Mouse (Mus musculus) B cell, adult 2 months (primary cell): ENCODE measurements around the gene H2-T3.
A peak's percentile ranks its signal among the peaks of the same experiment; 100 is the strongest.
"Not testable (repeated sequence)": the region's sequence is repeated elsewhere in the genome, so short reads cannot be mapped to it uniquely, and the experiment has no call there.

Experiments used
- DNase-seq, 2 experiments: peaks; one replicate each; pipeline ENCODE4 v3.0.0; 2022

Gene H2-T3

DNA sequence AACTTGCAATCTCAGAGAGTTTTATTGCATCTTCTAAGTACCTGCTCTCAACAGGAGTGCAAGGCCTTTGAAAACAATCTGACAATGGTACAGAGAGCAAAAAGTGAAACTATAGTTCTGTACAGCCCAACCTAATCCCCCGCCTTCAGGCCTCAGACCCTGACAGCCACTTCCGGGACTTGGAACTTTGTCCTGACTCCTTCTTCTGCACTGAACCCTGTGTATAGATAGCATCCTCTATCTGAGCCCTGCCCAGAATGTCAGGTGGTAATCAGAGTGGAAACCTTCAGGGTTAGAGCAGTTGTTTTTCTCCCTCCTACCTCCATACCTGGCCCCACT is at the start of gene H2-T3:
Gene H2-T3 (minus strand): TSS at position 119 of the 339 bp plus-strand sequence.
- DNase-seq: no peak

DNA sequence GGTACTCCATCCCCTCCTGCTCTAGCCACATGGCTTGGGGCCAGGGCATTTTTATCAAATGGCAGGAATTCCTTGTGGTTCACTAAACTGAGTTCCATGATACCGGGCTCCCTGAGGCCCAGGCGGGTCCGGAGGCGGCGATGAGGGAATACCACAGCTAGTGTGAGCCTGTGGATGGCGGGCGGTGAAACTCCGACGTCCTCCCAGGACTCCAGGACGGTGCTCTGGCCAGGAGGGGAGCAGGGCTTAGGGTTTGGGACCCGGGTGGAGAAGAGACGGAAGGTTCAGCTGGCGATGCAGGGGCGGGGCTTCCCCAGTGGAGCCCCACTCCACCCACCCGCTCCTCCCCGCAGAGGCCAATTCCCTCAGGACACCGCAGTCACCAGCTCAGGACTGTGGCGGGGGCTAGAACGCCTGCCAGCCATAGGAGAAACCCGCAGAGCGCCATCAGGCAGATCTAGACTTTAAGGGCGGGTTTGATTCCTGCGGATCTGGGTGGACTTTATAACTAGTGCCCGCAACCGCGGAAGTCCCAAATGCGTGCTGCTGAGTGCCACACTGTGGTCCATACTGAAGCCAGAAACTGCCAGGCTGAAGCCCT is 47.3 kb upstream of the H2-T3 start:
- DNase-seq: peak; percentile 29 to 32

GRCm38 (mm10) chr17:36235300-36235699 is 45.2 kb upstream of the H2-T3 start:
- DNase-seq: peak in 1 of 2 experiments; percentile 39

DNA sequence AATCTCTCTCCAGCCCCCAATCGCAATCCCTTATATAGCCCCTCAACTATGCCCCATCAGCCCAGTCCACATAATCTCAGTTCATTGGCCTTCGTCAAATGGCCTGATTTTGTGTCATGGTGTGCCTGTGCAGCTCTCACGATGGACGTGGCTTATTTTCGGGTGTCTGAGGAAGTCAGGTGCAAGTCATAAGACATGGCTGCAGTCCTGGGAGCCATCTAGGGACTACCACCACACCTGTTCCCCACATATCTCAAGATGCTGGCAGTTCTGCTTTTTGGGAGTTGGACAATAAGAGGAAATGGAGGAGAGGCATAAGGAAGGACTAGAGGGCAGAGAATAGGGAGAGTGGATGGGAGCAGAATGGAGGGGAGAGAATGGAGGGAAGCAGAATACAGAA is 43.5 kb upstream of the H2-T3 start:
- no peak for DNase-seq

- DNase-seq: peak; percentile 83 to 85
Measured at GRCm38 (mm10) chr17:36231318-36231717, 41.2 kb upstream of the H2-T3 start.

GRCm38 (mm10) chr17:36229046-36229445 is 39.0 kb upstream of the H2-T3 start:
- DNase-seq: peak in 1 of 2 experiments; percentile 24

DNA sequence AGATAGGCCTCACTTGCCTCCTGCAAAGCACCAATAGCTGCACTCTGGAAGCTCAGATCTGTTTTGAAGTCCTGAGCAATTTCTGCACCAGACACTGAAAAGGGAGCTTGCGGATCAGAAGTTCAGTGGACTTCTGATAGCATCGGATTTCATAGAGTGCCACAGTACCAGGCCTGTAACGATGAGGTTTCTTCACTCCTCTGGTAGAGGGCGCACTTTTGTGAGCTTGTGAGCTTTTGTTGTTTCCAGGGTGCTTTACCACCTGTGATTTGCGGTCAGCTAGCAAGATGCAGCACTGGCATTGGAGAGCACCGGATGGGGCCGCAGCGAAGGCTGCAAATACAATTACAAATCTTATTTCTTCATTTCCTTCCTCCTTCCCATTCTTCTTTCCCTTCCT is 36.8 kb upstream of the H2-T3 start:
- DNase-seq: peak; percentile 64 to 66

- no peak for DNase-seq
Measured at GRCm38 (mm10) chr17:36225231-36225824, 35.2 kb upstream of the H2-T3 start.

DNA sequence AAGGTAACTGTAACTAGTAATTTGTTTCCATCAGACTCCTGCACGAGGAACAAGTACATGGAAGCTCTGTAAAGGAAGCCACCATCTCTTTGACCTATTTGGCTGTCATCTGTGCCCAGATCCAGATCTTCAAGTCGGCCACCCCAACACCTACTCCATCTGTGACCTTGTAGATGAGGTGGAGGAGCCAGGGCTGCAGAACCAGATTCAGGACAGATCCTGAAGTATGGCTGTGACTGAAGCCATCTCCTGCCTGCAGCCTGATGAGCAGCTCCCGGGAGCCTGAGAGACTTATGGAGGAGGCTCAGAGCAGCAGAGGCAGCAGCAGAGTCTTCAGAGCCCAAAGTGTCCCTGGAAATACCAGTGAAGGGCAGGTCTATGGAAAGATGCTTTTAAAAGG is 34.4 kb upstream of the H2-T3 start:
- no peak for DNase-seq

DNA sequence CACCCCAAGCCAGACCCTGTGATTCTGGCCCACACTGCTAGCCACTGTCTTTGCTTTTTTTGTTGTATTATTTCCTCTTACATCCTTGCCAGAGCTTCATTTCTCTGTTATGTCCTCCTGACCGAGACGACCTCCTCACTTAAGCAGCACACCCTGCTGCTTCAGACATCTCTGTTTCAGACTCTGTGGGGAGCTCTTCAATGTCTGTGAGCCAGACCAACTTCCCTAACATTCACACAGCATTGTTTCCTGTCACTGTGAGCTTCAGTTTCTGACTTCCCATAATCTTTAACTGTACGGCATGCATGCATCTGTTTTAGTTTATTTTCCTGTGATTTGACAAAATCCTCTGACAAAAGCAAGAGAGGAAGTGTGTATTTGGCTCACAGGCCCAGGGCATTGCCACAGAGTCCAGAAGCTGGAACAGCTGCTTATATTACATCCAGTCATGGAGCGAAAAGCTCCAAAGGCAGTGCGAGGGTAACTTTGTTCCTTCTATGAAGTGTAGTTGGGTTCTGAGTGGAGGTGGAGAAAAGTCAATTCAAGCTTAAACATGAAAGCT is 28.6 kb upstream of the H2-T3 start:
- no peak for DNase-seq

GRCm38 (mm10) chr17:36215586-36215985 is 25.5 kb upstream of the H2-T3 start:
- DNase-seq: no peak

DNA sequence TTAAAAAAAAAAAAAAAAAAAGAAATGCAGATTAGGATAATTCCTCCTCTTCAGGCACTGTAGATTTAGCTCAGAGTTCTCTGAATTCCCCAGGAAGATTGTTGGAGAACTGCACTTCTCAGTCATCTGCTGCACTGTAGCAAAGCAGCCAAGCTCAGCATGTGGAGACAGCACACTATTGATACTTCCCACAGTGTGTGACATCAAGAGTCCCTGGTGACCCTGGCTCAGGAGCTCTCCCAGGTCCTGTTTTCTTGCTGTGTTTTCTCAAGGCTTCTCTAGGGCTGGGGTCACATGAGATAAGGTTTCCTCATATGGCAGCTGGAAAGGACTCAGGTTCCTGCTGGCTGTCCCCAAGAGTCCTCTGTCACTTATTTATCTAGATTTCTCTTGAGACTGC is 16.8 kb upstream of the H2-T3 start:
- no peak for DNase-seq

- DNase-seq: no peak
Measured at GRCm38 (mm10) chr17:36205862-36206261, 15.8 kb upstream of the H2-T3 start.

DNA sequence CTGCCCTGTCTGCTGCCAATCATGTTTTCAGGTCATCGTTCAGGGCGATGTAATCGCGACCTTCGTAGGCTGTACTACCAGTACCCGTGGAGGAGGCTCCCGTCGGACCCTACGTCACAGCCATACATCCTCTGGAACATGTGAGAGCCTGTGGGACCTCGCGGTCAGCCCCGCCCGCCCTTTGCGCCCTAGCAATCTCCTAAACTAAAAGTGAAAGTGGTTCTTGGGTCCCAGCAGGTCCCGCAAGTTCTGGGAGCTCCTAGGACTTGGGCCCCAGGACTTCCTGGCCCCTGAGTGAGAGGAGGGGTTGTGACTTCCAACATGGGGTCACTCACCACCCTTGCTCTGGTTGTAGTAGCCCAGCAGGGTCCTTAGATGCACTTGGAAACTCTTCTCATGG is 15.4 kb upstream of the H2-T3 start:
- DNase-seq: peak; percentile 65 to 70

DNA sequence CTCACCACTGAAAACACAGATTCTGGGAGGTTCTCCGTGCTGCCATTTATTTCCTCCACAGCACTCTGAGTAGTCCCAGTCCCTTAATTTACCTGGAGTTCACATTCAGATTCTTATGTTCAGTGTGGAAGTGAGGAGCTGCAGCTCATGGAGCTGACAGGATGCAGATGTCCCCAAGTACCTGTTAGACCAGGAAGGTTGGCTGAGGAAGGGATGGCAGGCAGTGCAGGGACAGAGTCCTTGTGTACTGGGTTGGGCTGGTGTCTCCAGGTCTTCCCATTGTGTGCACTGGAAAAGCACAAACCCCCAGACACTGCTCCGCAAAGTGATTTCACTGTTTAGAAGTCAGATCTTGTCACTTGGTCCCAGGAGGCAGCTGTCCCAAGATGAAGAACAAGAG is 11.8 kb upstream of the H2-T3 start:
- no peak for DNase-seq

GRCm38 (mm10) chr17:36198317-36198716 is 8.2 kb upstream of the H2-T3 start:
- DNase-seq: peak; percentile 61 to 62

GRCm38 (mm10) chr17:36194471-36194870 is 4.4 kb upstream of the H2-T3 start:
- DNase-seq: no peak

GRCm38 (mm10) chr17:36193546-36194141 is 3.6 kb upstream of the H2-T3 start:
- DNase-seq: peak; percentile 76

GRCm38 (mm10) chr17:36192371-36192770 is 2.3 kb upstream of the H2-T3 start:
- DNase-seq: no peak

GRCm38 (mm10) chr17:36189491-36190168 is 457 bp downstream of the H2-T3 start:
- no peak for DNase-seq

DNA sequence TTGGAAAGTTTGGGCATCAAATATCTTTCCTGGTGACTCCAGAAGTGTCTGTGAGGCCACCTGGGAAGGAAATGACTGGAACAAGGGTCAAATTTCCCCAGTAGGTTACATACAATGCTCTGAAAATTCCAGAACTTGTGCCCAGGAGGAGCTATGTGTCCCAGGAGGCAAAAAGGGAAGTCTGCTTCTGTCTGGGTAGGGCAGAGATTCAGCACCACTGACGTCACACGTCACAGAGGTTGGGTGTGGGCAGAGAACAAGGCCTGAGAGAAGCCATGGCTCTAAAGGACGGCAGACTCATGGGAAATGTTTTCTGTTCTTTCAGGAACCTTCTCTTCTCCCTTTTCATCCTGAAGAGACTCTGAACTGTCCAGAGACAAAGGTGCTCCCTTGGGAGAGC is 2.5 kb downstream of the H2-T3 start:
- no peak for DNase-seq

DNA sequence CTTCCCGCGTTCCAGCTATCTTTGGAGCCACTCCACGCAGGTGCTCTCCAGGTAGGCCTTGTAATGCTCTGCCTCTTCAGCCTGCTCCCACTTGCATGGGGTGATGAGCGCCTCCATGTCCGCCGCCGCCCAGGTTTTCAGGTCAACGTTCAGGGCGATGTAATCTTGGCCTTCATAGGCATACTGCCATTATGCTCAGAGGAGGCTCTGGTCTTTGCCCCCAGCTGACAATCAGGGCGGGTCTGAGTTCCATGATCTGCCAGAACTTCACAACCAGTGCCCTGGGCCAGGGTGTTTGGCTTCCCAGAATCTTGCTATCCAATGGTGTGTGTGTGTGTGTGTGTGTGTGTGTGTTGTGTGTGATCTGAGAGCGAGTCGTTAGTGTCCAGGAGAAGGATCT is 7.9 kb downstream of the H2-T3 start:
- no peak for DNase-seq

DNA sequence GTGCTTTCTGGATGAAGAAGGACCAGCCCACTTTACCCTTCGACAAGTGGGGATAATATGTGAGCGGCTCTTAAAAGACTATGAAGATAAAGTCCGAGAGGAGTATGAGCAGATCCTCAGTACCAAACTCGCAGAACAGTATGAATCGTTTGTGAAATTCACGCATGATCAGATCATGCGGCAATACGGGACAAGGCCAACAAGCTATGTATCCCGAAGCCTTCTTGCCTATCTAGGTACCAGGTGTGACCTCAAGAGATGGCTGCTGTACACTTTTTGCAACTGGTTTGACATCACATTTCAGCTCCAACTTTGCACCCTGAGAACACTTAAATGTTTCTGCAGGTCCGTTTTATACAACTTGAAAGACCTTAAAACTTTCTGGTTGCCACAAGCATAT is 10.6 kb downstream of the H2-T3 start:
- DNase-seq: not testable (repeated sequence)

DNA sequence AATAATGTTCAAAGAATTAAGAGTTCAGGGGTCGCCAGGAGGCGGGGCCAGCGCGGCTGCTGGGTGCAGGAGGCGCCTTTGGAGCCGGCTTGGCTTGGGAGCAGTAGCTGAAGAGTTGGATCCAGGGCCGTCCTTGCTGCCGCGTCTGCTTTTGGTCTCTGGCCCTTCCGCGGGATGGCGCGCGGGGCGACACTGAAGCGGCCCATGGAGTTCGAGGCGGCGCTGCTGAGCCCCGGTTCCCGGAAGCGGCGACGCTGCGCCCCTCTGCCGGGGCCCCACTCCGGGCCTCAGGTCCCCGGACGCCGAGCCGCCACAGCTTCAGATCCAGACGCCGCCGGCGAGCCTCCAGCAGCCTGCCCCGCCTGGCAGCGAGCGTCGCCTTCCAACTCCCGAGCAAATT is 11.1 kb downstream of the H2-T3 start:
- peak; percentile 20 for DNase-seq
